Mouse (Mus musculus) cerebellum, postnatal 25 days (tissue): ENCODE data around the gene Sgk2.

Source experiments
- DNase-seq, 2 experiments: peaks; one replicate each; pipeline ENCODE4 v3.0.0; 2021; ENCODE audit warnings: mixed read lengths in 2 of 2

Sgk2 gene

GRCm38 (mm10) chr2:162987218-162987617 lies at the start of gene Sgk2:
TSS of gene Sgk2 (plus strand) at chr2:162987330.
- no peak for DNase-seq

- DNase-seq: no peak
Observed at GRCm38 (mm10) chr2:162939562-162939961, 47.6 kb upstream of the Sgk2 start.

- DNase-seq: peak; percentile 72 to 77
Observed at GRCm38 (mm10) chr2:162943148-162943846, 43.8 kb upstream of the Sgk2 start, which contains the start of gene L3mbtl1. TSS of gene L3mbtl1 (plus strand) at chr2:162943472.

GRCm38 (mm10) chr2:162943931-162944330 lies 43.2 kb upstream of the Sgk2 start:
- DNase-seq: no peak

DNA sequence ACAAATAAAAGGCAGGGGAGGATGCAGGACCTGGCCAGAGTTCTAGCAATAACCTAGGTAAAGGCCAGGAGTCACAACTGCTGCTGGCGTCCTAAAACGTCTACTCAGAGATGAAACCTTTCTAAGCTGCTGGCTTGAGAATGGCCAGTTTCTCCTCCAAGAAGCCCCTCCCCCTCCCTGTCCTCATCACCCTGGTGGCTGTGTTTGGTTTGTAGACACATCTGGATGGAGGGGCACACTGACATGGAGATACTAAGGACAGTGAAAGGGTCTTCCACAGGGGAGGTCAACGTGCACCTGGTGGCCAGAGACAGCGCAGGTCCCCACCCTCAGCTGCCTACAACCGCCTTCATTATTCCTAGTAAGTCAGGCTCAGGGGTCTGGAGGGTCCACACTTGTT lies 40.2 kb upstream of the Sgk2 start:
- no peak for DNase-seq

GRCm38 (mm10) chr2:162947736-162948135 lies 39.4 kb upstream of the Sgk2 start:
- DNase-seq: peak; percentile 45 to 67

GRCm38 (mm10) chr2:162948221-162948620 lies 38.9 kb upstream of the Sgk2 start:
- DNase-seq: peak in 1 of 2 experiments; percentile 17

GRCm38 (mm10) chr2:162950776-162951175 lies 36.4 kb upstream of the Sgk2 start:
- DNase-seq: no peak

DNA sequence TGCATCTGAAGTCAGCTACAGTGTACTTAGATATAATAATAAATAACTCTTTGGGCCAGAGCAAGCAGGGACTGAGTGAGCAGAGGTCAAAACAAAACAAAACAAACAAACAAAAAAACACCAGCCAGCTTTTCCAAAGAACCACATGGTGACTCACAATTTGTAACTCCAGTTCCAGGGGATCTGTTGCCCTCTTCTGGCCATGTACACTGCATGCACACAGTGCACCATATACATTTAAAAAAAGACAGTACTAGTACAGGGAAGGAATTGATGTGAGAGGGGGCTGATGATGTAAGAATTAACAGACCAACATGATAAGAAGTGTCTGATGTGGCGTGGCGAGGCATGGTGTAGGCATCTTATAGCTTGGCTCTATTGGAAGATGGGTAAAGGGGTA lies 30.3 kb upstream of the Sgk2 start:
- DNase-seq: no peak

GRCm38 (mm10) chr2:162961321-162961720 lies 25.8 kb upstream of the Sgk2 start:
- DNase-seq: no peak

DNA sequence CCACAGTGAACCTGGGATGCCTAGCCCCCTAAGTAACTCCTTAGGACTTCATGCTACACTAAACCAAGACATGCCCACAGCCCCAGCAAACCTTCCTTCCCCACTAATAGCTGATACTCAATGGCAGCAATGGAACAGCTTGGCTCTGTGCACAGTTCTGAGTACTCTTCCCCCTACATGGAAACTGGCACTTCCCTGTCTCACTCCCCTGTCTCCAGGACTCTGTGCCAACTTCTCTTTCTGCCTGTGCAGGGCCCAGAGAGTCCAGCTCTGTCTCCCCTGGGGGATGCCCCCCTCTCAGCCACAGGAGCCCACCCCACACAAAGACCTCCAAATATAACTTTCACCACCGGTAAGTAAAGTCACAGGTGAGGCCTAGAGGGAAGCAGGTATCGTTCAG lies 20.4 kb upstream of the Sgk2 start:
- no peak for DNase-seq

DNA sequence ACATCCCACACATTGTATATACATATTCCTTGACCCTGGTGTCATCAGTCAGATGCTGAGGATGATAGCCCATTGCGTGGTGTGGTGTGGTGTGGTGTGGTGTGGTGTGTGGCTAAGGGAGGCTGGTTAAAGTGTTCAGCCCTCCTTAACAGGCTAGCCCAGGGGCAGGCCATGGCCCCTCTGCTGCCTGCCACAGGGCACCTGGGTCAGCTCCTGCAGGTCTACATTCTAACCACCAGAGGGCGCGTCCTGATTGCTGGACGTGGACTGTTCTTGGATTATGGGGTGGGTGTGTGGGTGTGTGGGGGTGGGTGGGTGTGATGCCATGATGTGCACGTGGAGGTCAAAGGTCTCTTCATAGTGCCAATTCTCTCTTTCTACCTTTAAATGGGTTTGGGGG lies 18.8 kb upstream of the Sgk2 start:
- peak; percentile 33 to 60 for DNase-seq

DNA sequence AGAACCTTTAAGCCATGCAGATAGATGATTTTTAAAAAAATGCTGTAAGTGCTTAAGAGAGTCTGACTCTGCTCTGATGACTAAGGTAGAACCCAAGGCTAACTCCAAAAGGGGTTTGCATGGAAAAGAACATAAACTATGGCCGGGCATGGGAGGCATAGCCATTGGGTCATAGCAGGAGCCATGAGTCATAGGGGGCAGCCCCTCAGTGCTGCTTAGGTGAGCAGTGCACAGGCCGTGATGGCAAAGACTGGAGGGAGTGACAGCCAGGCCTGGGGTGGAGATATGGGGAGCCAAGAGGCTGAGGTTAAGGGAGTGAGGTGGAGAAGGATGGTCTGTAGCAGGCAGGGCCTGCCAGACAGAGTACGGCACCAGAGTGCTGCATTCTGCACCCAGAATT lies 18.0 kb upstream of the Sgk2 start:
- DNase-seq: no peak

- no peak for DNase-seq
Observed at GRCm38 (mm10) chr2:162970896-162971295, 16.2 kb upstream of the Sgk2 start.

- DNase-seq: no peak
Observed at GRCm38 (mm10) chr2:162972752-162973151, 14.4 kb upstream of the Sgk2 start.

DNA sequence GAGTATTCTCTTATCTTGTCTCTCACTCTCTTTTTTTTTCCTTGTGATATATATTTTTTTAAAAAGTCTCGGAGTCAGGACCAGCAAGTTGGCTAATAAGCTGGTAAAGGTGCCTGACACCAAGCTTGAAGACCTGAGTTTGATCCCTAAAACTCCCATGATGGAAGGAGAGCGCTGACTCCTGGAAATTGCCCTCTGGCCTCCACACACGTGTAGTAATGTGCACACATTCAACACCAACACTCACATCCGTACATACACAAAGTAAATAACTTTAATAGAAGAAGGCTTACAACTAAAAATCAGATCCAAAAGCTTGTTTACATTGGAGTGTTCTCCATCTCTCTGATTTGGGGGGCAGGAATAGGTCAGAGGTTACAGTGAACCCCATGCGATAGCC lies 13.9 kb upstream of the Sgk2 start:
- DNase-seq: no peak

- DNase-seq: no peak
Observed at GRCm38 (mm10) chr2:162973637-162974036, 13.5 kb upstream of the Sgk2 start.

DNA sequence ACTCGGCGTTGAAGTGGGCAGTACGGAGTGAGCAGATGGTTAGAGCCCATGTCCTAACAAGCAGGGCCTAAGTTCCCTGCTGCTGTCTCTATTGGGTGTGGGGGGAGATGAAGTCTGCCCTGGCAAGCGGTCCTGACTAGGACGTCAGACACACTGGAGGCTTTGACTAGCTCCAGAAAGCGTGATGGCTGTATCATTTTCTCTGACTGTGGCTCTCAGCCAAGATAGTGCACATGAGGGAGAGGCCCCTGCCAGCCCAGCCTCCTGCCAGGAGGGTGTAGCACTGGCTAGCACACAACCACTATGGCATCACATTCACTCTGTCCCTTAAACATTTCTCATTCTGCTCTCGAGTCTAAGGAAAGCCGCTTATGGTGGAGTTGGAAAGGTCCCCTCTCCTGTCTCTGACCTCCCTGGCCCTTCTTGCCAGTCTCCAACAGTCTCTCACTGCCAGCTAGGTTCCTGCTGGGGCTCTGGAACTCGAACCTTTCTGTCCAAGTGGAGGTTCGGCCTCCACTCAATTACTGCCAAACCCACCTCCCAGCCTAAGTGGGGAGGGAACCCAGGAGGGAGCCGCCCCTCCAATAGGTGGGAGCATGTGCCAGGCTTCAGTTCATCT lies 11.9 kb upstream of the Sgk2 start:
- DNase-seq: peak; percentile 20 to 40

GRCm38 (mm10) chr2:162976001-162976400 lies 11.1 kb upstream of the Sgk2 start:
- peak in 1 of 2 experiments; percentile 21 for DNase-seq

GRCm38 (mm10) chr2:162984381-162984780 lies 2.7 kb upstream of the Sgk2 start:
- no peak for DNase-seq

- DNase-seq: no peak
Observed at GRCm38 (mm10) chr2:162985923-162986322, 1.2 kb upstream of the Sgk2 start.

GRCm38 (mm10) chr2:162986764-162987163 lies 366 bp upstream of the Sgk2 start:
- no peak for DNase-seq

DNA sequence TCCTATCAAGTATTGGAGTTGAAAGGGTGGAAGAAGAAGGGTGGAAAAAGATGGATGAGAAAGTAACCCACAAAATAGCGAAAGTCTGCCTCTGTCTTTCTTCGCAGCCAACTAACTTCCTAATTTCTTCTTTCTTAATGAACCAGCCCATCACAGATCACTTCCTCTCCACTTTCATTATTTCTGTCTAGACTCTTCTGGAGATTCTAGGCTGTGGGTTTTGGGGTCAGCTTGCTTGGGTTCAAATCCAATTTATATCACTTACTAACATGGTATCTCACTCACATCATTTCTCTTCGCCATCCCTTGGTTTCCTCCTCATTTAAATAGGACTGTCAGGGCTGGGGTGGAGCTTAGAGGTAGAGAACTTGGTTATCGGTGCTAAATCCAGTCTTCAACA lies 1.1 kb downstream of the Sgk2 start:
- no peak for DNase-seq

GRCm38 (mm10) chr2:162991394-162992083 lies 4.4 kb downstream of the Sgk2 start:
- no peak for DNase-seq
